Mouse (Mus musculus): Measurements from ENCODE around the gene Gm20696.

The Gm20696 gene

DNA sequence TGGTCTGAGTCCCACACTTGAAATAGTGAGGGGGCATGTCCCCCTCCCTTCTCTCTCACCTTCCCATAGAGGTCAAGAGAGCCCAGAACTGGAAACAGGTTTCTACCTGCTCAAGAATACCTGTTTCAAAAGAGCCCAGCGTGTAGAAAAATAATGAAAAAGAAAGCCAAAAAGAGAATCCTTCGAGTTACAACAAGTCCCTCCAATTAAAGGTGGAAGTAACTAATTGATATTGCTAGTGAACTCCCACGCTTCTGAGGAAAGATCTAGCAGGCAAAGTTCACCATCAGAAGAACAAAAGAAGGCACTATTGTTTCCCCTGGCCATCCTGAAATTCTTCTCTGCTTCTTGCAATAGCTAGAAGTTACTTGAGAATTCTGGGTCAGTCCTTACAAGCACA is 297.4 kb downstream of the Gm20696 start:
- DNase-seq (ENCODE audit: low read depth in 1 of 2, low spot score in 2 of 2): no peak

DNA sequence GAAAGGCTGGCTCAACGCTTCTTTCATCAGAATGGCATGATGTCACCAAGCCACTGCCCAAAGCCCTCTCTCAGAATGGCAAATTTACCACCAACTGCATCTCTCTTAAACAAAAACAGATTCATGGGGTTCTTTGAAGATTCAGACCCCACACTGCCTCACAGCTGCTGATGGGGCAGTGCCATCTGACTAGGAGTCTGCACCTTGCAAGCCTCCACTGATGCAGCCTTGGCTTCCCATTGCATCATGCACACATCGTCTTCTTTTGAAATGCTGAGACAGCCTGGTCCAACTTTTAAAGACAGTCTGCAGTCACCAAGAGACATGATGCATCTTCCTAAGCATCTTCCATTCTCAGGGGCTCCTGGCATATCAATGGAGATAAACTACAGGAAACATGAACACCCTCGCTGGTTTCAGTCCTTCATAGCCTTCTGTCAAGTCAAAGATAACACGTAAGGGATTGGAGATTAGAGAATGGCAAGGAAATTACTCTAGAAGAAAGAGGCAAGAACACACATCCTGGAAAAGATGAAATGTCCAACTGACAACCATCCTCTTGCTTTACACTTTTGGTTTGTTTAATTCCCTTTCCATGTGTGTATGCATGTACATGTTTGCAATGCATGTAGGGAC is 298.4 kb downstream of the Gm20696 start:
- no peak for DNase-seq (ENCODE audit: low read depth in 1 of 2, low spot score in 2 of 2)

DNA sequence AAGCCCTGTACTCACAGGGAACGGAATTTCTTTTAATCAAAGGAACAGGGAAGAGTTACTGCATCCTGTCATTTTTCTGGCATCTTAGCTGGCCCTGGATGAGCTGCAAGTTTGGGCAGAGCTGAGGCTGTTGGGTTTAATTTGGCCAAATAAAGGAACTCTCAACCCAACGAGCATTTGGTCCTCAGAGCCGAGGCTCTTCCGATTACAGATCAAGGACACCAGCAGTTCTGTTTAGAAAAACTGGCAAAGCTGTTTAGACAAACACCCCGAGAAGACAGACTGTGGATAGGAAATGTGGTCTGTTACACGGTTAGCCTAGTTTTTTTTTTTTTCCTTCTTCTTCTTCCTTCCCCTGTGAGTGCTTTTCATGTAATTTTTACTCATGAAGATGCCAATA is 302.1 kb downstream of the Gm20696 start:
- no peak for DNase-seq (ENCODE audit: low read depth in 1 of 2, low spot score in 2 of 2)

DNA sequence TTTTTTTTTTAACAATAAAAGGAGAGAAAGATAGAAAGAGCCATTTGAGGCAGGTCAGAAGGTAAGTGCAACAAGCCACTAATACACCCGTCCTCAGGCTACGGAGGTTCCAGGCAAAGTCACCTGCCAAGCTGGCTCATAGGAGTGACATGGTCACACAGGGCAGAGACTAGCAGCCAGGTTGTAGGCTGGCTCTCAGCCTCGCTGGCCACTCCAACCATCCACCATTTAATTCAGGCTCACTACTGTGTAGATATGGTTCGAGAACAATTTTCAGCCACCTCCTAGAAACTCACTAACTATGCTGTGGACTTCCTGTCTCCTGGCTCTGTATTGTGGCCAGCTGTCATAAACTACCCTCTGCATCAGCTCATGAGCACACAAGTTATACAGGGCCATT is 306.0 kb downstream of the Gm20696 start:
- DNase-seq (ENCODE audit: low read depth in 1 of 2, low spot score in 2 of 2): no peak

DNA sequence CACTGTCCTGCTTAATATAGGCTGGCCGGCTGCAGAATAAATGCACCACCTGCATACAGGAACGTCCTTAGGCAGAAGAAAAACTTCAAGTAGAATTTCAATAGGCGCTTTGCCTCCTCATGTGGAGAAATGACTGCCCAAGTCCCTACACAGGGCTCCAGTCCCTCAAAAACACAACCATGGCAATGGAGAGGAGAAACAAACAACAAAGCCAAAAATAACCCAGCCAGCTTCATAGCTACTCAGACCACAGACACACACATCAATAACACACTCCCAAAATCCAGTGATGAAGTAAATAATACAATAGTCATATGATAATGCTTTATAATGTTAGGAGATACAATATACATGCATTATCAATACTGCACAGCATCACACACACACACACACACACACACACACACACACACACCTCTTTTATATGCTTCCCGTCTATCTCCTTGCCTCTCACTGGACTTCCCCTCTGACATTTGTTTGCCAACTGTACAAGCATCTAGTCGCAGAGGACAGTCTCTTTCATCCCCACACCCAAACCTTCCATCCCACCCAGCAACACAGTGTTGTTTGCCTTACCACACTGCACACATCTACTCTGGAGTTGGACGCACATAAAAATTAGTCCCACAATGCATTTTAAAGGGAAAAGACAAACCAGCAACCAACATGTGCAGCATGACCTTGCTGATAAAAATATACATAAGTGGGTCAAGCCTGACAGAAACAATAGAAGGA is 306.7 kb downstream of the Gm20696 start:
- no peak for DNase-seq (ENCODE audit: low read depth in 1 of 2, low spot score in 2 of 2)

DNA sequence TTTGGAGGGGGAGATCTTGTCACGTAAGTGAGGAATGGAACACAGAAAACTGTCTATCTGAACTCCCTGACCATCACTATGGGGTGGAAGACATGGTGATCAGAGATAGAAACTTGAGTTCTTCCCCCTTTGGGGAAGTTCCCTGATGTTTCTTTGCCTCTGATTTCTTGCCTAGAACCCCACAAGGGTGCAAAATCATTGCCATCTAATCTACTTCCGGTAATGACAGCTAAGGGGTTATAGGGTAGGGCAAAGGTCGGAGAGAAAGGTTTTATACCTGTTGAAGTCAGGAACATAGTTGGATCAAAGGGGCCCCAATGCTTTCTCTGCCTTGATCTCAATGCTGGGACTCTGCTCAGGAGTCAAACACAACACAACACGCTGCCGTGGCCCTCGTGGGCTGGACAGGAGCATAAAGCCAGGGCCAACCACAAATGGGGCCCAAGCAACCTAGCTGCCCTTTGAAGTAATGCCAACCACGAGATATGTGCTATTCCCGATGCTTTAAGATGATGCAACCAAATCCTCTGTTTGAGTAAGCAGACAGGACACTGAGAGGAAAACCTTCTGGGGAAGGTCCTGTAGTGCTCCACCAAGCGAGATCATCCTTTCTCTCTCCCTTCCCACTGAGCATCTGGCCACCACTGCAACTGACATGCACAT is 307.4 kb downstream of the Gm20696 start:
- no peak for DNase-seq (ENCODE audit: low read depth in 1 of 2, low spot score in 2 of 2)

DNA sequence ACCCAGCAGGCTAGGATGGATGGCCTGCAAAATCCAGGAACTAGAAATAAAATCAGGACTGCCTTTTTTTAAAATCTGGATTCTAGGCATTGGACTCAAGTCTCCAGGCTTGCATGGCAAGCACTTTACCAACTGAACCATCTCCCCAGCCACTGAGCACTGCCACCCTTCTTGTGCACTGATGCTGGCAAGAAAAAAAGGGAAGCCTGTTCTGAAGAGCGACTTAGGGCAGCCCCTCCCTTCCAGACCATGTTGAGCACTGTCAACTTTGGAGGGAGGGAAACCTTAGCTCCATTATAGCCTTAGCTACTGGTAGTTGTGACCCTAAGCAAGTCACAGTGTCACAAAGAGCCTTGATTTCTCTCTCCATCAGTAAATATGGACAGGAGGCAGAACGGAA is 308.7 kb downstream of the Gm20696 start:
- DNase-seq (ENCODE audit: low read depth in 1 of 2, low spot score in 2 of 2): no peak

DNA sequence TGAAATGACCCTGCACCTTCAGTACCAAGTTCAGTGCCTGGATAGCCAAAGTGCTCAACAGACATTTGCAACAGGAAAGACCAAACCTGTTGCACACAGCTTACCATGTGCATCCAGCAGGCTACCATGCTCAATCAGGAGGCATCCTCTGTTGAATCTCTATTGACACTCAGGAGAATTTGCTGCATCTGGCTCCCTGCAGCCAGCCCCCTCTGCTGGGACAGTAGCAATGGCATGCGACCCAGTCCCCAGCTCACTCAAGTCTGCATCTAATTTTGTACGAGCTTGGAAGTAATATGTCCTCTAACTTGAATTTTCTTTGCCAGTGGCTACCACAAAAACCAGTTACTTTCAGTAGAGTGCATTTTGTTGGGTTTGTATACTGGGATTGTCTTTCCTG is 312.3 kb downstream of the Gm20696 start:
- no peak for DNase-seq (ENCODE audit: low read depth in 1 of 2, low spot score in 2 of 2)

DNA sequence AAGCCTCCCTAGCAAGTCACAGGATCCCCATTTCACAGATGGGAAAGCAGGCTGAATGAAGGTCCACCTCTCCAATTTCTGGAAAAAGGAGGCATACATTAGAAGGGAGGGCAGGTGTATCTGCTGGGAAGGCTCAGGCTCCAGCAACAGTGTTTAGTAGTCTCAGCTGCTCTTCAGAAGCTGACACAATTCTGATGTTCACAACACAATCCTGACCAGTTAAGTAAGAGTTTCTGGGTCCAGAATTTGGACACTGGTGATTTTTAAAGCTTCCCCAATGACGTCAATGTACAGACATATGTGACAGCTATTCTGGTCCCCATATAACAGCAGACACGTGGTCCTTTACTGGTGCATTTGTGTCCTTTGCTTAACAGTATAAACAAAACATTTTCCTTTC is 313.2 kb downstream of the Gm20696 start:
- DNase-seq (ENCODE audit: low read depth in 1 of 2, low spot score in 2 of 2): no peak

DNA sequence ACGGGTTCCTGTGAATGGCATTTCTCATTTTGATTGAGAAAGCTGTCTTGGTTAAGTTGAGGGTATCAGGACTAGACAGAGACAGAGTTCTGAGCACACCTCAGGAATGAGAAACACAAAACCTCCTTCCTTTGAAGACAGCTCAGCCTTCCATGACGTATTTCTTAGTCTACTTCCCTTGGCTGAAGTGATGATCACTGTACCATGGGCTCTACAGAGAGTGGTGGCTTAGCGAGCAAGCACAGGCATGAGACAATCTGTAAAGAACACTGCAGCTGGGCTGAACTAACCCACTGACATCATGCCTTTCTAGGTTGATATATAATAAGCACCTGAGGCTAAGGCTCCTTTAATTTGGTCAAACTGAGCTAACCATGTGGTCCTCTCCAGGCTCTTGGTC is 316.0 kb downstream of the Gm20696 start:
- DNase-seq (ENCODE audit: low read depth in 1 of 2, low spot score in 2 of 2): no peak

DNA sequence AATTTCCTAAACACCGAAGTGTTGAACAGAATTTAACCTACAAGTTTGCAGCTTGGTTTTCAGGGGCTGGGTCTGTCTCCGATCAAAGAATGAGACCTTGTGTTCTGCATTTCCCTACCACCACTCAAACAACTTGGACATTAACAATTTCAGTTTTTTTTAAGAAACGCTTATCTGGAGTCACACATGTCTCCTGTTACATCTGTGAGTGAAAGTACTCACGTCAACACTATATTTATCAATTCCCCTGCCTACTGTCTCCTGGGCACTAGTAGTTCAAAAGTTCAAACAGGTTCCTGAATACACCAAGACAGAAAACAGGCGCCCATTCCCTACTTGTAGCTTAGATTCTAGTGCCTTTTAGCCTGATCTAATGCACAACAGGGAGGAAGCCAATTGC is 316.4 kb downstream of the Gm20696 start:
- DNase-seq (ENCODE audit: low read depth in 1 of 2, low spot score in 2 of 2): no peak

DNA sequence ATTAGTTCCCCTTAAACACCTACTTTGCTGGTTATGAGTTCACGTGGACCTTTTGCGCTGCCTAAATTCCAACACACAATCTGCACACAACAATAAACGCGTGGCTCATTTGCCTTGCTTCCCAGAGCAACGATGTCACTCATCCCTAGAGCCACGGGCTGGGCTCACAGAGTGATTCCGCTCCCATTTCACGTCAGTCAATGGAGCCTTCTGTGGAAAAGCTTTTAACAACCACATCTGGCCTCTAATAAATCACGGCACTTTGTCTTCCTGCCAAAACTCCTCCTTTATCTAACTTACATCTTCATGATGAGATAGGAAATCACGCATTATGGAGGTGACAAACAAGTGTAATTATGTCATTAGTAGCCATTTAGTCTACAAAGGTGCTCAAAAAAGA is 318.8 kb downstream of the Gm20696 start:
- DNase-seq (ENCODE audit: low read depth in 1 of 2, low spot score in 2 of 2): no peak

DNA sequence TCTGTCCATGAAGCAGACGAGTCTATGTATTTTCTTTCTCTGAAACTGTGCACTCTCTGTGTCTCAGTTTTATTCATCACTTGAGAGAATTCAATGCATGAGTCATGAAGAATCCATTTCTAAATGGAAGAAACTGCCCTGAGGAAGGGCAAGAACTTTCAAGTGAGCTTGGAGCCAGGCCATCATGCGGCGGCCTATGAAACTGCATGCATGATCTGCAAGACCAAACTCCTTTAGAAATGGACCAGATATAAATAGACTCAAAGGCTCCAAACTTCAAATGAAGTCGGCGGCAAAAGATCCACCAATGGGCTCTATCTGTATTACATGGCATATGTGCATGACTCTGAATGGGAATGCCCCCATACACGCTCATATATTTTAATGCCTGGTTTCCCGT is 321.6 kb downstream of the Gm20696 start:
- no peak for DNase-seq (ENCODE audit: low read depth in 1 of 2, low spot score in 2 of 2)

DNA sequence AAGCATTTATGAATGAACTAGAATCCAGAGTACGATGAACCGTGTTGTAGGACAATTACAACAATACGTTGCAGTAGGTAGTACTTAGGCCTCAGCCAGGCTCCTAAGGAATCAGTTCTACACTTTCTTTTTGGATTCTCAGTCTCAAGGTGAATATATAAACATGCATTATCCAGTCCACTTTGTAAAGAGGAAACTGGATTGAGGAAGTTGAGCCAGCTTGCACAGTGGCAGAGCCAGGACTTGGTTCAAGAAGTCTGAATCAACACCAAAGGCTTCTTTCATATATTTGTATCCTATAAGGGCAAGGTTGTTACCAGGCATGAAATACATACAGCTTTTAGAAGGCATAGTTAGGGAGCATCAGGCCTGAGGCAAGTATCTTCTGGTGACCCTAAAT is 322.2 kb downstream of the Gm20696 start:
- DNase-seq (ENCODE audit: low read depth in 1 of 2, low spot score in 2 of 2): no peak

DNA sequence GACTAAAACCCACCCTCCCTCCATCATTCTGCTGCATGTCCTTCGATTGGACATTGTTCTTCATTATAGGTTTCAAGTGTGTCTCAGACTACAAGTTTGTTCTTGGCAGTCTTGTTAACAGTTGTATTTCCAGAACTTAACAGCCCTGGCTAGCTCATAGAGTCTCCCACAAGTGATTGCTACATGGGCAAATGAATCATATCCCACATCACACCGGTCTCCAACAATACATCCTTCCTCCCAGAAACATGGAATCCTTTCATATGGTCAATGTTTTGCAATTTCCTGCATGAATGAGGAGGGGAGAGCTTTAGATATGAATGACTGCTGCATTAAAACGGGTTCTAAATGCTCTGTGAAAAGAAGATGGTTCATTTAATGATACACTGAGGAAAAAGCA is 322.8 kb downstream of the Gm20696 start:
- no peak for DNase-seq (ENCODE audit: low read depth in 1 of 2, low spot score in 2 of 2)

DNA sequence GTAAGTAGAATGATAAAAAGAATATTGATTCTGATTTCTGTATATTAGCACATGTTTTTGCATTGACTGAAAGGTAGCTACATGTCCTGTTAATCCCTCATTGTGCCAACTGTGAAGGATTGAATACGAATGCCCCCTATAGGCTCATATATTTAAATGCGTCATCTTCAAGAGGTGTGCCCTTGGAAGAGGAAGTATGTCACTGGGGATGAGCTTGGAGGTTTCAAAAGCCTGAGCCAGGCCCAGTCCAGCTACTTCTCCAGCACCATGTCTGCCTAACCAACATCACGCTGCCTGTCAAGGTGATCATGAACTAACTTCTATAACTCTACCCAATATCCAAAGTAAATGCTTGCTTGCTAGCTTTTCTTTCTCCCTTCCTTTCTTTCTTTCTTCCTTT is 324.2 kb downstream of the Gm20696 start:
- DNase-seq (ENCODE audit: low read depth in 1 of 2, low spot score in 2 of 2): no peak

DNA sequence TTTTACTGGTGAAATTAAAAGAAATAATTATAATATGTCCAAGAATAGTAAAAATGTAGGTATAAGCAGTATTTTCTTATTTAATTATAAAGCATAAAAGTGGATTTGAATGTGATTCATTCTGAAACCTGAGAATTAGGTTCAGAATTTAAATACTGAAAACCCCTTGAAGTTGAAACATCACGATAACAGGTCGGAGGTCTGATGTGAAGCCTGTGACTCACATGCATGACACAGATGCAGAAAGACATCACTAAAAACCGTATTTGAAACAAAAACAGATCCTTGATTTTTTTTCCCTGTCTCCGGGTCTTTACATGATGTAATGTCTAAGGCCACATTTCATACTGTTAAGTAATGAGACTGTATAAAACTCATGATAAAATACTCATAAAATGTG is 325.7 kb downstream of the Gm20696 start:
- no peak for DNase-seq (ENCODE audit: low read depth in 1 of 2, low spot score in 2 of 2)

DNA sequence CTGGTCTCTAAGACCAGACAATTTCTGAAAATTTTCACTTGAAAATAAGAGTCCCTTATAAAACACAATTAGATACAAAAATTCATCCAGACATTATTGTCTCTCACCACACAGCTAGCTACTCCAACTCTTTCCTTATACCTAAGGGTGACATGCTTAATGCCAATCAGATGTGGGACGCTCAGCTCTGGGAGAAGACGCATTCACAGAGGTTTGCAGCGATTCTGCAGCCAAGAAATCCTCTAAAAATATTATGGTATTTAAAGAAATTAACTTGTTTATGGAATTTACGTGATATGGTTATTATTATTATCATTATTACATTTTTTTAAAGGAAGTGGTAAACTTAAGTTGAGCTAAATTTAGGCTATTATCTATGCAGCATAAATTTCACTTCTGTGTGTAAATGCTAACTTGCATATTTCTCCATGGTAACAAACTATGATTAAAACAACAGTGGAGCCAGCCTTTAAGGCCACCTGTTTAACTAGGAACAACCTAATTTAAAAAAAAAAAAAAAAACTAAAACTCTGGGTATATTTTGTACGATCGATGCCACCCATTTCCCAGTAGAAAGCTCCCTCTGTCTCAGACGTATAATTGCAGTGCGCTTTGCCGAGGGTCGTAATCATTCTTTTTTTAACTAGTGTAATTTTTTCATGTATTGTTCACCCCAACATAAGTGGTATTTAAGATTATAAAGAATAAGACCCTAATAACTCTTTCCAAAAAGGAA is 326.4 kb downstream of the Gm20696 start:
- no peak for DNase-seq (ENCODE audit: low read depth in 1 of 2, low spot score in 2 of 2)

DNA sequence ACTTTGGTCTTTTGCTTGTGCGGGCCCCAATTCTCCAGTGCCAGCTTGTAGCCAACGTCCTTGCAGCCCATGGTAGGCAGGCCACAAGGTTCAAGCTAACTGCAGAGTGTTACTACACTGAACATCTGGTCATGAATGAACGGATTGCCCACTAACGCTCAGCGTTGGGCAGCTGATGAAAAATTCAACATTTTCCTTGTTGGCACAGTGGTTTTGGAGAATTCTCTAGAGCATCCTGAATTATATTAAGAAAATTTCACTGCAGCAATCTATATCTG is 327.3 kb downstream of the Gm20696 start:
- DNase-seq (ENCODE audit: low read depth in 1 of 2, low spot score in 2 of 2): no peak

DNA sequence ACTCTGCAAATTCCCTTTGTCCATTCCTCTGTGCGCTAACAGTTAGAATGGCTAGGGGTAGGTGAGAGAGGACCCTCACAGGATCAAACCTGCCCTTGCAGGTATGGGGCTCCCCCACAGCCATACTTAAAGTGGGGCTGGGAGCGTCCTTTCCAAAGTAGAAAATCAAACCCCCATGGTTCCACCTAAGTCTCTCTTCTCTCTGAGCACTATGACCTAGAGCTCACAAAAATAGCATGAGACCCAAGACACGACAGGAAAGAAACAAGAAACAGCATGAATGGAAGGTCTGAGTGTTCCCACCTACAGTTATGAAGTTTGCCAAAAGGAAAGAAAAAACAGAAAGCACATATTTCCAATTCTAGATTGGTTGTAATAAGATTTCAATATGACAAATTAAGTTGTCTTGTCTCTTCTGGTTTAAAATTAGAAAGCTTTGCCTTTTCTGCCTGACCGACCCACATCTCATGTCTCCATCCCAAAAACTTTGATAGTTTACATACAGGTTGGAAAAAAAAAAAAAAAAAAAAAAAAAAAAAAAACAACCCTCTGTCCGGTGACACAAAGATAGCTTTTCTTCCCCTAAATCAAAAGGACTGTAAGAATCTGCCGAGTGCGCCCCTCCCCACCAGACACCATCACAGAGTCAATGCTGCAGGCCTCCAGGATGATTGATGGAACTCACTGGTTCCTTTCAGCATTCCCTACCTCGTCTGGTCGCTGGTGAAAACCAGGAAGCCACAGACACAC is 327.8 kb downstream of the Gm20696 start:
- DNase-seq (ENCODE audit: low read depth in 1 of 2, low spot score in 2 of 2): no peak

DNA sequence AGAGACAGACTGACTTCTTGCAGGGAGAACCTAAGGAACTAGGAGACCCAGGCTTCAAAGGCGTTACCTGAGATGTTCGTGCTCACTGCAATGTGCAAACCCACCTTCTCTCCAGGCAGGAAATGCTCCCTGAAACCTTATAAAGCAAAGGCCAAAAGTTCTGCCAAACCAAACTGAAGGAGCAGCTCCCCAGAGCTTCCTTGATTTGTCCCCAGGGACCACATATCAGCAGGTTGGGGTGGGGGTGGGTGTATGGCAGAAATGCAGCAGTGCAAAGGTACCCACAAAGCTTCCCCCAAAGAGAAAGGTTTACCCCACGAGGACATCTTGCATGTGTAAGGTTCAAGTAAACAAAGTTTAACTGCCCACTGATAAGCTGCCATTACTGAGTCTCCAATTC is 328.4 kb downstream of the Gm20696 start:
- DNase-seq (ENCODE audit: low read depth in 1 of 2, low spot score in 2 of 2): no peak

DNA sequence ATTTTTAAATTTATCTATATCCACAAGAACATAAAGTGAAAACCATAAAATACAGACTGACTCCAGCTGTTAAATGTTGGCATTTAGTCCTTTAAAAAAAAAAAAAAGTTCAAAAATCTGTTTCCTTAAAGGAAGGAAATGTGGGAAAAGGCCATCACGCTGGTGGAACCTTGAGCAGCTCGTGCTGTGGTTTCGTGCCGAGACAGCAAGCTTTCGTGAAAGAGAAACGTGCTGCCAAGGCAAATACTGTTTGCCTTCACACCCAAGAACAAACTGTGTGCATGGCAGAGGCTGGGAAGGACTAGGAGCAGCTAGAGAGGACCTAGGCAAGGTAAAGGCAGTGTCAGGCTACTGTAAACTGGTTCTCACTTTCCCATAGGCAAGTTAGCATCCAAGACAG is 329.0 kb downstream of the Gm20696 start:
- no peak for DNase-seq (ENCODE audit: low read depth in 1 of 2, low spot score in 2 of 2)
